Mouse (Mus musculus) urinary bladder, adult 18-20 months (tissue): ENCODE results near the gene Arid1b.

Experiments
- DNase-seq, 2 experiments: peaks; one replicate each; pipeline ENCODE4 v3.0.0; 2022; ENCODE audit warnings: low spot score in 2 of 2, mixed read lengths in 2 of 2

Arid1b gene

DNA sequence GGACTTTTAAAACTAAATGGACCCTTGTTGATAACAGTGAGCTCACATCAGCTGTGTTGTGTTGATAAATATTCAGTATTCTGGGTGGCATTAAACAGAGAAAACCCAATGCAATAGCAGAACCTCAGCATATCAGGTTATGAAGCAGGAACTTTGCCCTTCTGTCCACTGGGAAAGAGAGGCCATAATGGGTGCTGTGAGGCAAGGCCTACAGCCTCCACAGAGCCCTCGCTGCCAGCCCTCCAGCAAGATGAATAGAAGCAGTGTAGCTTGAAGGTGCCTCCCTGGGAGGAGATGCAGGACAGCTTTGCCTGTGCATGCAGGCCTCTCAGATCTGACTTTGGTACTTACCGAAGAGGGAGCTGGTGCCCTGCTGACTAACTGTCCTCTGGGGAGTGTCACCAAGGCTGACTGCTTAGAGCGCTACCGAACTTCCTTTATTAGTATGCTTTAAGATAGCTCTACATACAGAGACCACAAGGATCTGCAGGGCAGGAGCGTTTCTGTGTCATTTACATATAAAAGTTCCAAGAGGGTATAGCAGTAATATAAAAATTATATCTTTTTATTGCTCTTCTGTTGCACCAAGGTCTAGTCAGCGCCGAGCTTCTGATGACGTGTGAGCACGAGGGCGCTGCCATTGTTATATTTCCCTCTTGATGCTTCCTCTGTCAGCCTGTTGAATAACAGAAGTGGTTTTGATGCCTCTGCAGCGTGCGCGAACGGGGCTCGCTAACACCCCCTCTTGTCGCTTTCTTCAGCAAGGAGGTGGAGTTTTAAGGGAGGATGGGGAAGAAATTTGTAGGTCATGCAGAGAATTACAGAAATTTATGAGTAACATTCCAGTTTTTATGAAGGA is 244.5 kb downstream of the Arid1b start:
- no peak for DNase-seq

DNA sequence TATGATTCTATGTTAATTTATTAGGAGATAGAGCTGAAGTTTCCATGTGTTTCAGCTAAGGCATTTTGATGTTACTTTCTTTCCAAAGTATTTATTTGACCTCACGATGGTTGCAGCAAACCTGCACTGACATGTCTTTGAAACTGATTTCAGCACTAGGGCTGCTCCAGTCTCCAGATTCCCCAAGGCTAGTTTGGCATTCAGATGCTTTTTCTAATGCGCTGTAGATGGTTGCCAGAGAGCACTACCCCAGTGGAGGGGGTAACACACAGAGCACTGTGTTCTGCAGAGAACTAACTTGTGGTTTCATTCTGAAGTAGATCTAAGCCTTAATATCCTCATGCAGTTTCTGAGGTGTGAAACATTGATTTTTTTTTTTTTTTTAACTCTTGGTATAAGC is 250.4 kb downstream of the Arid1b start:
- no peak for DNase-seq

- no peak for DNase-seq
Measured at GRCm38 (mm10) chr17:5246688-5247087, 252.6 kb downstream of the Arid1b start.

GRCm38 (mm10) chr17:5247247-5247646 is 253.1 kb downstream of the Arid1b start:
- no peak for DNase-seq

DNA sequence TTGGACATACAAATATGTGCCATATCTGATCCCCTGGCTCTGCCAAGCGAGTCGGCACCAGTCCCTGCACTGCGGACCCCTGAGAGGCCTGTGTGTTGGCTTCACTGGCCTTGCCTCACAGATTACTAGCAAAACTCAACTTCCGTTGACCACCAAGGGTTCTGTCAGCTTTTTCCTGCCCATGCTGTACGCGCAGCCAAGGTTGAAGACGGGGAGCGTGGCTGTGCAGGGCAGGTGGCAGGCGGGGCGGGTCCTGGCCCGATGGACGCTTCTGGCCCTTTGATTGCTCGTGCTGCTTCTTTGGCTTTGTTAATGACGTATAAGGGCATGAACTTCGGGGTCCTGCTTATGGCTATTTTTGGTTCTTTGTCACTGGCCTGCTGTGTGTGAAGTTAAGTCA is 253.6 kb downstream of the Arid1b start:
- DNase-seq, result no peak

- no peak for DNase-seq
Measured at GRCm38 (mm10) chr17:5248957-5249656, 255.0 kb downstream of the Arid1b start.

GRCm38 (mm10) chr17:5249681-5250180 is 255.6 kb downstream of the Arid1b start:
- DNase-seq, result no peak

- DNase-seq, result peak; percentile 37 to 67
Measured at GRCm38 (mm10) chr17:5252436-5252835, 258.3 kb downstream of the Arid1b start.

DNA sequence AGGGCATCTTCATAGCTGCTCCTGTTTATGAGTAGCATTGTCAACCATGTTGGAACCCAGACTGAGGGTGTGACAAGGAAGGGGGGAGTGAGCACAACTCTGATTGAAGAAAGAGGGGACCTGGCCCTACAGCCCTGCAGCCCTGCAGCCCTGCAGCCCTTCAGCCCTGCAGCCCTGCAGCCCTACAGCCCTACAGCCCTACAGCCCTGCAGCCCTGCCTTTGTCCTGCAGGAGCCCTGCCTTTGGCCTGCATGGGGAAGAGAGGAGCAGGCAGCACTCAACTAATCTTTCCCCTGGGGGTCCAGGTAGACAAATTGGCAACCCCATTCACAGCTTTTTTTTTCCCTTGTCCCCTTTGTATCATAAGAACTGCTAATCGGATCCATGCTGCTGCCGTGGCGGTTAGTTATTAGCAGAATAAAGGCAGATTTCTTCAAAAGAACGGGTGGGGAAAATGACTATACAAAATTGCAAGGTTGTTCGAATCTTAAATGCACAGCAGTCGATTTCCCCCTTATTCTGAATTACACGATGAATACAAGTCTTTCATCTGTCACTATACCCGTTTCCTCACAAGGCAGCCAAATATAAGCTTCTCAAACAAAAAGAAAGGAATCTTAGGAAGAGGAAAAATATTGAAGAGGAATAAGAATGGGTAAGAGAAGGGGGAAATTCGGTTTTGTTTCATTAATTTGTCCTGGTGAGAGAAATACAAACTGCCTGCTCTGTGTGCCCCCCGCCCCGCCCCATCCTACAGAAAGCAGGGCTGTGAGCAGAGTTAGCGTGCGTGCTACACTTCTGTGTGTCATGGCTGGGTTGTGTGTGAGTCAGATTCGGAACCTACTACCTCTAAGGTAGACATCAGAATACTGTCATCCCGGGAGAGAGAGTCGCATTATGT is 260.8 kb downstream of the Arid1b start:
- no peak for DNase-seq

- no peak for DNase-seq
Measured at GRCm38 (mm10) chr17:5255618-5255933, 261.4 kb downstream of the Arid1b start.

- DNase-seq, result no peak
Measured at GRCm38 (mm10) chr17:5258978-5259377, 264.8 kb downstream of the Arid1b start.

- DNase-seq, result no peak
Measured at GRCm38 (mm10) chr17:5261131-5261651, 267.1 kb downstream of the Arid1b start.

DNA sequence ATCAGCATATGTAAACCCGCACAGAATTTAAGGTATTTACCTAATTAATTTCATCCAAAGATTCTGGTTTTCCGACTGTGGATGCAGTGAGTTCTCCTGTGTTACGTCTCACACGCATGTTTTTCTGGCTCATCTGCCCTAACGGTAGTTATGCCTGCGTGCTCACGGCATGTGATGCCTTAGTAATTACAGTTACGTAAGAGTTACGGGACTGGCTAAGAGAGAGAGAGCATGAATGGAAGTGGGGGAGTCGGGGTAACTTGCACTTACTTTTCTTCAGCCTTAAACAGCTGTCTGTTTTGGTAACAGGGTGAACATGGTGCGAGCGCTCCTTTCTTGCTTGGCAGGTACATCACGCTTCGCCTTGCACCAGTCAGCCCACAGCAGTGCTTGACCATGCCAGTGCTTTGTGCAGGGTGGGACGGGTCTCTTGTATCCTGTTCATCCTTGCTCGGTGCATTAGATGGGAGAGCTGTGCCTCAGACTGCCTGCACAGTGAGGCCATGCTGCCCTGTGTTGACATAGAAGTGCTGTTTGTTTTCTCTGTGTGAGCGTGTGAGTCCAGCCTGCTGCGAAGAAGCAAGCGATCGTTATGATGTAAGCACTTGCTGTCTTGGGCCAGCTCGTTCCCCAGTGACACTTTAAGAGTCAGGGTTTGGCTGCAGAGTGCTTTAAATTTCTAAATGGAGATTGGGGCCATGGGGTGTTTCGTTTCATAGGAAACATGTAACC is 267.9 kb downstream of the Arid1b start:
- no peak for DNase-seq

DNA sequence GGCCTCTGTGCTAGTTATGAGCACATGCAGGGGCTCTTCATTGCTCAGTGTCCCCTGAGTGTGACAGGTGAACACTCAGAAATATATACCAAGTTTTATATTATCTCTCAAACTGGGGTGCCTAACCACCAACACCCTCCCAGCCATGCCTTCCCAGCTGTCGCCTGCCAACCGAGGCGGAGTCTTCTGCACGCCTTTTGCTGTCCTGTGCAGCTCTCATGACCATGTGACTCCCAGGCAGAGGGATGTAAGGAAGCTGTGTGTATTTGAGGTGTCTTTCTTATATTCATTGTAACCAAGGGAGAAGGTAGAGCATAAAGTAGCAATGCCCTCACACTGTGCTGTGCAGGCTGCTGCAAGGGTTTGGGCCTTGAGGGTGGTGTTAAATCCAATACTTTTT is 268.7 kb downstream of the Arid1b start:
- DNase-seq, result no peak

DNA sequence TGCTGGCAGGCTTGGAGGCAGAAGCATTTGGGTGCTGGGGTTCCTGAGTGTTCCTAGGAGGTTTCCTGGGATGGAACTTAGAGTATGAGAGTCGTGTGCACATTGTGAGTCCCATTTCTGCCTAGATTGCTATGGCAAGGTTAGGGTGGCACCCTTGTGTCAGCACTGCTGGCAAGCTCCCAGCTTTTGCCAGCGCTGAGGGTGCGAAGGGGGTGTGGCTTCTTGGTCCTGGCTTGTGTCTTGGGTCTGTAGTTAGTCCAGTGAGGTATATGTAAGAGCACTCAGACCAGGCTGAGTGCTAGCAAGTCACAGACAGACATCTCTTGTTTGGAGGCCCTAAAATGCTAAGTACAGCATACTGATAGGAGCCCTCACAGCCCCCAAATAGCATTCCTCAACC is 270.7 kb downstream of the Arid1b start:
- DNase-seq, result no peak

DNA sequence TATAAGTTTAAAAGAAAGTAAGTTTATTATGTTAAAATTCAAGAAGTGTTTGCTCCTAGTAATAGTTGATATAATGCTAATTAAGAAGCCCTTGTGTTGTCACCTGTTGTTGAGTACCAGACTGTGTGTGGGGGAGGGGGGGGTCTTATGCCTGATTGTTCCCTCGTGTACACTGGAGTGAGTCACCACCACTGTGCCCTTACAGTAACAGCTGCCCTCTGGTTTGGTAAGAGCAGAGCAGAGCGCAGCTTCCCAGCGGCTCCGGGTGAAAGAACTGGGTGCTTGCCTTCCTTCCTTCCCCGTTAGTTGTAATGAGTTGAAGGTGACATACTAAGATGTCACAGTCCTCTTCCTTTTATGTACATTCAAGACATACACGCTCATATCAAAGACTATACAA is 271.5 kb downstream of the Arid1b start:
- DNase-seq, result no peak

DNA sequence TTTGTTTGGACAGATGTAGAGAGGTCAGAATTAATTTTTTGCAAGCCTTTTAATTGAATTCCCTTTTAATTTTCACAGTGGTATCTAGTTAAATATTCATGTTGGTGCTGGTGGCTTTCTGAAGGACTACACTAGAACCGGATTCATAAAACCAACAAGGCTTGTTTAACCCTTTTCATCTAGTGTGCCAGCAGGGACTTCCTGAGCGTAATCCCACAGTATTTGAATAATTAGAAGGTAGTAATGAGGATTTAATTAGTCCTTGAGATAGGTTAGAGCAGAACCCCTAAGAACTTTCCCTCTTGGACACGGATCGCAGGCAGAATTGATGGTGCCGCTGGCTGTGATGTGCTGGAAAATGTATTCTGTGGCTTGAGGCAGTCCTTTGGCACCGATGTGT is 273.6 kb downstream of the Arid1b start:
- DNase-seq, result no peak

GRCm38 (mm10) chr17:5269302-5269701 is 275.2 kb downstream of the Arid1b start:
- no peak for DNase-seq

DNA sequence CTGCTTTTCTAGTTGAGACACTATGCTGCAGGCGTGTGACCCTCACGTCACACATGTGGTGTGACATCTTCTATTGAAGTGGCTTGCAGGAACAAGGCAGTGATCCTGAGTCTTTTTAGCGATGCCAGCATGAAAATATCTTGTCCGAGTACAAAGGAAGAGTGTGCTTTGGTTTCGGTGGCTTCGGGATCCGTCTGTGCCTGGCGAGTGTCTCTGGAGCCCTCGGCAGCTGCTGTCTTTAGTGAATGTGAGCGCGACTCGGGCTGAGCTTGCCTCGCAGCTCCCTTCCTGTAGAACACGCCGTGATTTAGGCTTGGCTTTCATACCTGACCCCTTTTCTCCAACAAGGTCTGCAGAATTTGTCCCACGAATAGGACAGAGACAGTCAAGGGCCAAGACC is 275.6 kb downstream of the Arid1b start:
- no peak for DNase-seq

DNA sequence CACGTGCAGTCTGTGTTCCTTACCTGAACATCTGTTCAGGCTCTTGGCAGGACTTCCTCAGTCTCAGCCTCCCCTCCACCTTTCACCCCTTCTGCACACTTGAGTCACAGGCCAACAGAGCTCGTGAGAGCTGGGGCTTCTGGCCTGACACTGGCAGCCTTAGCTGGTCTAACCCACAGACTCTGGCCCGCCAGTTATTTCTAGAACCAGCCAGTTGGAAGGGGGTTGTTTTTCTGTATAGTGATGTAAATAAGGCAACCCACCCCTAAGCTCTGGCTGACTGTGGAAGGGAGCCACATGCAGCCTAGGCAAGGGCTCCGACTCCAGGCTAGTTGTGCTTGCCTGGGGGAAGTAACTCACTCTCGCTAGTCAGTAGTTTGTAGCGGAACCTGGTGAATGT is 276.7 kb downstream of the Arid1b start:
- DNase-seq, result no peak

- DNase-seq, result no peak
Measured at GRCm38 (mm10) chr17:5273118-5273517, 279.0 kb downstream of the Arid1b start.
